Mouse (Mus musculus): ENCODE measurements at regions not wholly inside any gene's neighbourhood (a gene's known extent, or its start where the extent isn't known, plus 50 kb on each side); places are given as distances from the start of the nearest gene placed in this dataset.

DNA sequence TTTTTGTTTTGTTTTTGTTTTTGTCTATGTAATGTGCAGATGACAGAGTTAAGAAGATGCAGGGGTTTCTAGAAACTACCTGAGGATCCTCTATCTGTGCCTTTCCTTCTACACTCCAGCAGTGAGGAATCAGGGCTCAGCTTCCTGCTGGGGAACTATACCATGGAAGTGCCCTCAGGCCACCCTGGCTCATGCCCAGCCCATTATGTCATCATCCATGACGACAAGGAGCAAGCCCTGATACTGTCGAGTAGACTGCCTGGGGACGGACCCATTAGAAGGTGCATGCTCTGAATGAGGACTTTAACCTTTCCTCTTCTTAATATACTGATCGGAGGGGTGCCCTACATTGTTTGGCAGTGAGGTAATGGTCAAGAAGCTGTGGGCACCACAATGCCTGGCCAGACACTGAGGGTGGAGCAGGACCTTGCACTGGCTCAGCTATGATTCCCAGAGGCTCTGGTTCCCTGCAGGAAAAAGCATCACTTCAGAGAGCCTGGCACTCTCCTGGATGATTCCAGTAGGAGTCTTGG is 197.7 kb upstream of the Unc93a2 start:
- TF ChIP-seq CTCF (IDR thresholded peaks at IDR 0.05; ENCODE audit: low read depth) (no peak), EP300 (IDR thresholded peaks at IDR 0.05; ENCODE audit: low read depth) (no peak)

Measured in liver, postnatal 0 days (tissue).